Mouse (Mus musculus) embryonic fibroblast, embryonic 13.5 days (primary cell): ENCODE measurements around the gene Igfbp2.

Experiments used
- CTCF ChIP-seq: IDR thresholded peaks from 2 replicates; pipeline ENCODE4 v1.5.1; 2011; ENCODE audit warnings: mild to moderate bottlenecking, control low read depth, low read length, moderate library complexity, borderline replicate concordance; ENCODE audit not compliant: insufficient read depth
- POLR2A ChIP-seq: IDR thresholded peaks from 2 replicates; pipeline ENCODE4 v1.6.1; 2011; ENCODE audit warnings: low read depth, mild to moderate bottlenecking, control low read depth, low read length, moderate library complexity

- TF ChIP-seq CTCF (no peak), POLR2A (no peak)
These were observed 15.0 kb upstream of the Igfbp2 start for GRCm38 (mm10) chr1:72809304-72809703.
